In genomic region chr14:91776126-91776525, GRCm38 (mm10) we compare ENCODE assay signal across 12 mouse cellular contexts.
"Had no signal": no experiment of that assay in that cellular context is flagged by ENCODE, and none has a peak within 500 bp of the region (broad histone marks: within the 10 kb centered on the region; RNA-seq: fewer than 3 reads in every experiment).

No protein-coding gene starts in this region.

- H3K4me2 ChIP-seq: limb, embryonic 13.5 days; midbrain, embryonic 15.5 days; stomach, embryonic 15.5 days had no signal

- H3K36me3 ChIP-seq: limb, embryonic 13.5 days; midbrain, embryonic 15.5 days; stomach, embryonic 15.5 days had no signal

- H3K27ac ChIP-seq: limb, embryonic 13.5 days; liver, embryonic 14.5 days; midbrain, embryonic 15.5 days; stomach, embryonic 15.5 days had no signal

- H3K9ac ChIP-seq: limb, embryonic 13.5 days; liver, embryonic 14.5 days; midbrain, embryonic 15.5 days; stomach, embryonic 15.5 days had no signal

- H3K4me3 ChIP-seq: limb, embryonic 13.5 days; midbrain, embryonic 15.5 days; stomach, embryonic 15.5 days had no signal

- H3K27me3 ChIP-seq: limb, embryonic 13.5 days; midbrain, embryonic 15.5 days; stomach, embryonic 15.5 days had no signal

- H3K9me3 ChIP-seq: limb, embryonic 13.5 days; midbrain, embryonic 15.5 days; stomach, embryonic 15.5 days had no signal

- H3K4me1 ChIP-seq: limb, embryonic 13.5 days; midbrain, embryonic 15.5 days; stomach, embryonic 15.5 days had no signal

- DNase-seq: kidney, adult 2 months; kidney, postnatal 25 days; layer of hippocampus, postnatal 36 days; left cerebral cortex, postnatal 4 days; lung, adult 18-20 months; right cerebral cortex, postnatal 14 days; thymus, adult 2 months; thymus, postnatal 25 days had no signal

- ATAC-seq: midbrain, embryonic 15.5 days had no signal
